8 mouse cellular contexts compared by ENCODE assay signal in genomic region chr7:141391625-141392551, GRCm38 (mm10). TPM values are rescaled to one million over a fixed set of nuclear protein-coding genes. Genes with fewer than 3 reads are reported as not detected.
DNase-seq lines count a peak whose midpoint lies in the region; ATAC-seq and TF ChIP-seq lines count a peak whose summit lies in the region.

TSS of gene Taldo1 (plus strand) at chr7:141392199.

- H3K4me2 ChIP-seq in heart, embryonic 15.5 days: peak within 1 kb of the TSS; percentile 82
- H3K4me2 ChIP-seq in liver, embryonic 14.5 days (ENCODE audit: low read depth): peak within 1 kb of the TSS; percentile 98
- peak within 1 kb of the TSS; percentile 89 for H3K4me2 ChIP-seq in neural tube, embryonic 11.5 days (ENCODE audit: low read depth)
- H3K4me2 ChIP-seq in stomach, postnatal 0 days (replicated peaks; ENCODE audit: low read depth): peak within 1 kb of the TSS; percentile 88

- H3K27ac ChIP-seq in forebrain, embryonic 10.5 days: peak within 1 kb of the TSS; percentile 89
- peak within 1 kb of the TSS; percentile 61 for H3K27ac ChIP-seq in heart, embryonic 15.5 days
- peak within 1 kb of the TSS; percentile 99 for H3K27ac ChIP-seq in liver, embryonic 14.5 days
- peak within 1 kb of the TSS; percentile 57; the same call in 1 of the 2 replicates for H3K27ac ChIP-seq in neural tube, embryonic 11.5 days (ENCODE audit: low read depth, low read length)
- peak within 1 kb of the TSS; percentile 87 for H3K27ac ChIP-seq in stomach, postnatal 0 days (replicated peaks)

- TF ChIP-seq EP300 in liver, embryonic 14.5 days (IDR thresholded peaks at IDR 0.05; ENCODE audit: low read depth): no peak
- no peak for TF ChIP-seq EP300 in stomach, postnatal 0 days (optimal IDR thresholded peaks at IDR 0.05)

- peak within 1 kb of the TSS; percentile 77 for H3K4me3 ChIP-seq in forebrain, embryonic 10.5 days
- peak within 1 kb of the TSS; percentile 69 for H3K4me3 ChIP-seq in heart, embryonic 15.5 days
- peak within 1 kb of the TSS; percentile 86 to 90 for H3K4me3 ChIP-seq in liver, embryonic 14.5 days (ENCODE audit: insufficient read depth in 1 of 2, low read depth in 2 of 2, low read length in 2 of 2)
- H3K4me3 ChIP-seq in neural tube, embryonic 11.5 days (ENCODE audit: low read depth, low read length): peak within 1 kb of the TSS; percentile 56
- peak within 1 kb of the TSS; percentile 68 for H3K4me3 ChIP-seq in stomach, postnatal 0 days (ENCODE audit: low read depth, low read length)

- H3K4me1 ChIP-seq in forebrain, embryonic 10.5 days: peaks cover 18% of the 10 kb centered on the region
- peaks cover 12% of the 10 kb centered on the region for H3K4me1 ChIP-seq in heart, embryonic 15.5 days (replicated peaks)
- peaks cover 57 to 69% of the 10 kb centered on the region in 2 experiments for H3K4me1 ChIP-seq in liver, embryonic 14.5 days (replicated peaks; ENCODE audit: control insufficient read depth in 2 of 2, insufficient read depth in 2 of 2, low read length in 1 of 2)
- peaks cover 12% of the 10 kb centered on the region for H3K4me1 ChIP-seq in neural tube, embryonic 11.5 days (ENCODE audit: control insufficient read depth, insufficient read depth, low read length)
- 0 out of 2 replicates have a peak, but pooled peaks cover 3% of the 10 kb centered on the region for H3K4me1 ChIP-seq in stomach, postnatal 0 days (replicated peaks; ENCODE audit: control insufficient read depth, insufficient read depth)

- H3K36me3 ChIP-seq in forebrain, embryonic 10.5 days (replicated peaks): peaks cover 15% of the 10 kb centered on the region
- H3K36me3 ChIP-seq in heart, embryonic 15.5 days: peaks cover 12% of the 10 kb centered on the region
- peaks cover 17% of the 10 kb centered on the region for H3K36me3 ChIP-seq in liver, embryonic 14.5 days (replicated peaks; ENCODE audit: control insufficient read depth, insufficient read depth, low read depth)
- no peaks in the 10 kb centered on the region for H3K36me3 ChIP-seq in neural tube, embryonic 11.5 days (ENCODE audit: control insufficient read depth, insufficient read depth, low read length)
- H3K36me3 ChIP-seq in stomach, postnatal 0 days (ENCODE audit: control insufficient read depth, insufficient read depth, low read length): peaks cover 2% of the 10 kb centered on the region; the same call in 1 of the 2 replicates

- WGBS in forebrain, embryonic 10.5 days: under 1% methylated on average over 57 of the region's 57 CpGs
- under 1% methylated on average over 57 of the region's 57 CpGs for WGBS in heart, embryonic 15.5 days
- whole genome bisulfite sequencing in liver, embryonic 14.5 days (ENCODE audit: insufficient replicate concordance): under 1% methylated on average over 57 of the region's 57 CpGs
- 2% methylated on average over 57 of the region's 57 CpGs for WGBS in neural tube, embryonic 11.5 days
- under 1% methylated on average over 57 of the region's 57 CpGs for WGBS in stomach, postnatal 0 days

- 0 out of 2 replicates have a peak, but pooled peaks cover 17% of the 10 kb centered on the region for H3K27me3 ChIP-seq in forebrain, embryonic 10.5 days (ENCODE audit: poor library complexity, severe bottlenecking)
- no peaks in the 10 kb centered on the region for H3K27me3 ChIP-seq in heart, embryonic 15.5 days
- H3K27me3 ChIP-seq in liver, embryonic 14.5 days (ENCODE audit: control insufficient read depth, insufficient read depth, low read length): no peaks in the 10 kb centered on the region
- H3K27me3 ChIP-seq in neural tube, embryonic 11.5 days (ENCODE audit: control insufficient read depth, insufficient read depth, low read length): no peaks in the 10 kb centered on the region
- no peaks in the 10 kb centered on the region for H3K27me3 ChIP-seq in stomach, postnatal 0 days (ENCODE audit: control insufficient read depth, insufficient read depth, low read length)

- TF ChIP-seq CTCF in liver, embryonic 14.5 days (IDR thresholded peaks at IDR 0.05; ENCODE audit: low read depth): 0 out of 2 replicates have a peak, but pooled peaks have one; percentile 2
- TF ChIP-seq CTCF in stomach, postnatal 0 days (IDR thresholded peaks at IDR 0.05; ENCODE audit: low read depth): no peak

- ATAC-seq in heart, embryonic 15.5 days (replicated peaks; ENCODE audit: insufficient number of reproducible peaks, insufficient read depth, low FRiP score, low read depth): peak; percentile 94
- peak; percentile 80 for ATAC-seq in liver, embryonic 14.5 days (ENCODE audit: insufficient read depth)
- ATAC-seq in neural tube, embryonic 11.5 days (ENCODE audit: insufficient read depth, low FRiP score, low TSS enrichment): peak; percentile 91
- ATAC-seq in stomach, postnatal 0 days (ENCODE audit: low FRiP score, low TSS enrichment): peak; percentile 92

- no peaks in the 10 kb centered on the region for H3K9me3 ChIP-seq in forebrain, embryonic 10.5 days
- H3K9me3 ChIP-seq in heart, embryonic 15.5 days (replicated peaks): no peaks in the 10 kb centered on the region
- no peaks in the 10 kb centered on the region for H3K9me3 ChIP-seq in liver, embryonic 14.5 days (ENCODE audit: control insufficient read depth, low read length)
- H3K9me3 ChIP-seq in neural tube, embryonic 11.5 days (ENCODE audit: control insufficient read depth, low read length): no peaks in the 10 kb centered on the region
- no peaks in the 10 kb centered on the region for H3K9me3 ChIP-seq in stomach, postnatal 0 days (ENCODE audit: control insufficient read depth, low read length)

- DNase-seq in CD4-positive, CD25-positive, alpha-beta regulatory T cell, adult 2 months (ENCODE audit: low read depth, low spot score): peak; percentile 96
- DNase-seq in c-Kit-negative CD71-positive TER-119-positive erythroid progenitor cells, embryonic 14.5 days (ENCODE audit: low read depth, low spot score): peak; percentile 98
- DNase-seq in forebrain, embryonic 10.5 days (ENCODE audit: extremely low spot score, low spot score): peak; percentile 98
- DNase-seq in kidney, postnatal 25 days: peak; percentile 99 to 100
- peak; percentile 97 to 98 (median 97) for DNase-seq in liver, embryonic 14.5 days (ENCODE audit: low read depth in 3 of 3, low spot score in 3 of 3)
- peak; percentile 96 for DNase-seq in neural tube, embryonic 11.5 days (ENCODE audit: low spot score)
- DNase-seq in stomach, postnatal 0 days (ENCODE audit: low spot score): peak; percentile 97

- H3K9ac ChIP-seq in heart, embryonic 15.5 days: peak within 1 kb of the TSS; percentile 60
- H3K9ac ChIP-seq in liver, embryonic 14.5 days (replicated peaks): peak within 1 kb of the TSS; percentile 97
- H3K9ac ChIP-seq in neural tube, embryonic 11.5 days (ENCODE audit: low read length): peak within 1 kb of the TSS; percentile 75
- peak within 1 kb of the TSS; percentile 77 for H3K9ac ChIP-seq in stomach, postnatal 0 days (ENCODE audit: low read length)

RNA-seq across cellular contexts. Expression of gene Taldo1, which starts in this region (rescaled TPM):
- 335 and 368 TPM in 2 replicates for polyA plus RNA-seq in forebrain, embryonic 10.5 days (2016; fragmentation: Nextera tagmentation; extraction: Ambion mirVana)
- 225 and 246 TPM in 2 replicates for polyA plus RNA-seq in heart, embryonic 15.5 days (2015; fragmentation: Nextera tagmentation; extraction: Ambion mirVana)
- polyA plus RNA-seq in liver, embryonic 14.5 days (2012; rRNA removed): 212 and 266 TPM in 2 replicates
- 427 and 428 TPM in 2 replicates for polyA plus RNA-seq in liver, embryonic 14.5 days (2014; fragmentation: Nextera tagmentation; extraction: Ambion mirVana)
- polyA plus RNA-seq in neural tube, embryonic 11.5 days (2014; fragmentation: Nextera tagmentation; extraction: Ambion mirVana): 359 and 371 TPM in 2 replicates
- polyA plus RNA-seq in stomach, postnatal 0 days (2015; fragmentation: Nextera tagmentation; extraction: Ambion mirVana): 459 and 468 TPM in 2 replicates

Comparison
In these comparisons a context has a peak if more than half of its experiments do, and no peak if none do; other contexts are left out.
1. Peak in every context shown above with its lines: DNase-seq, ATAC-seq, H3K4me3 ChIP-seq and H3K27ac ChIP-seq.